Mouse (Mus musculus) heart, adult 18-20 months (tissue): ENCODE measurements around the gene Ube2e3. TPM values are rescaled to one million over a fixed set of nuclear protein-coding genes. Genes with fewer than 3 reads are reported as not detected.

Experiments used
- DNase-seq, 2 experiments: peaks; one replicate each; pipeline ENCODE4 v3.0.0; 2021 to 2022; ENCODE audit warnings: mixed read lengths in 1 of 2
- total RNA-seq, 2 experiments: library from RNA; stranded (reverse); gene quantifications; 2 replicates each; pipeline ENCODE4 v1.2.3; 2021

The Ube2e3 gene
- total RNA-seq, 2 experiments from 2014 or later = 43.0 to 50.2 TPM

- DNase-seq = no peak
Observed at GRCm38 (mm10) chr2:78882068-78882467, 14.1 kb downstream of the Ube2e3 start.

GRCm38 (mm10) chr2:78882743-78883433 lies 15.0 kb downstream of the Ube2e3 start:
- DNase-seq = no peak

- DNase-seq = no peak
Observed at GRCm38 (mm10) chr2:78886446-78886845, 18.5 kb downstream of the Ube2e3 start.

- no peak for DNase-seq
Observed at GRCm38 (mm10) chr2:78888190-78888589, 20.3 kb downstream of the Ube2e3 start.

- no peak for DNase-seq
Observed at GRCm38 (mm10) chr2:78895216-78895615, 27.3 kb downstream of the Ube2e3 start.

- DNase-seq = no peak
Observed at GRCm38 (mm10) chr2:78905916-78906315, 38.0 kb downstream of the Ube2e3 start.

- DNase-seq = no peak
Observed at GRCm38 (mm10) chr2:78911516-78911915, 43.6 kb downstream of the Ube2e3 start.

- DNase-seq = no peak
Observed at GRCm38 (mm10) chr2:78914861-78915260, 46.9 kb downstream of the Ube2e3 start.

- no peak for DNase-seq
Observed at GRCm38 (mm10) chr2:78922980-78923674, 55.2 kb downstream of the Ube2e3 start.

GRCm38 (mm10) chr2:78925807-78926206 lies 57.9 kb downstream of the Ube2e3 start:
- no peak for DNase-seq

- DNase-seq = no peak
Observed at GRCm38 (mm10) chr2:78927625-78928024, 59.7 kb downstream of the Ube2e3 start.

- DNase-seq = no peak
Observed at GRCm38 (mm10) chr2:78928080-78928479, 60.2 kb downstream of the Ube2e3 start.

GRCm38 (mm10) chr2:78931358-78931757 lies 63.4 kb downstream of the Ube2e3 start:
- no peak for DNase-seq

- peak in 1 of 2 experiments; percentile 31 for DNase-seq
Observed at GRCm38 (mm10) chr2:78959451-78959850, 91.5 kb downstream of the Ube2e3 start.

GRCm38 (mm10) chr2:78960288-78960687 lies 92.4 kb downstream of the Ube2e3 start:
- no peak for DNase-seq

- DNase-seq = no peak
Observed at GRCm38 (mm10) chr2:78961023-78961422, 93.1 kb downstream of the Ube2e3 start.

- no peak for DNase-seq
Observed at GRCm38 (mm10) chr2:78961580-78961979, 93.7 kb downstream of the Ube2e3 start.

GRCm38 (mm10) chr2:78964995-78965394 lies 97.1 kb downstream of the Ube2e3 start:
- DNase-seq = no peak

GRCm38 (mm10) chr2:78965396-78965795 lies 97.5 kb downstream of the Ube2e3 start:
- no peak for DNase-seq

- no peak for DNase-seq
Observed at GRCm38 (mm10) chr2:78970088-78970487, 102.2 kb downstream of the Ube2e3 start.
